Mouse (Mus musculus): ENCODE measurements around the gene Guk1. TPM values are rescaled to one million over a fixed set of nuclear protein-coding genes. Genes with fewer than 3 reads are reported as not detected.

Guk1 gene
- polyA plus RNA-seq, 1 experiment from 2014 or later: 177 TPM

Other genes starting within 250 kb of the Guk1 start
- 285 and 298 TPM in 2 replicates for gene Hist3h2ba, start 243.3 kb downstream of the Guk1 start, polyA plus RNA-seq (2015; fragmentation: Nextera tagmentation; extraction: Ambion mirVana)
- 138 and 142 TPM in 2 replicates for gene Hist3h2a, start 237.5 kb downstream of the Guk1 start, polyA plus RNA-seq (2015; fragmentation: Nextera tagmentation; extraction: Ambion mirVana)
- 1.6 TPM in 2 replicates for gene Trim17, start 237.5 kb downstream of the Guk1 start, polyA plus RNA-seq (2015; fragmentation: Nextera tagmentation; extraction: Ambion mirVana)
- 20.8 and 21.8 TPM in 2 replicates for gene Trim11, start 214.1 kb downstream of the Guk1 start, polyA plus RNA-seq (2015; fragmentation: Nextera tagmentation; extraction: Ambion mirVana)
- gene Obscn, start 55.8 kb downstream of the Guk1 start, polyA plus RNA-seq (2015; fragmentation: Nextera tagmentation; extraction: Ambion mirVana): 0.22 and 0.44 TPM in 2 replicates
- 6.2 and 7.3 TPM in 2 replicates for gene Iba57, start 28.5 kb downstream of the Guk1 start, polyA plus RNA-seq (2015; fragmentation: Nextera tagmentation; extraction: Ambion mirVana)
- gene Gjc2, start 9.0 kb downstream of the Guk1 start, polyA plus RNA-seq (2015; fragmentation: Nextera tagmentation; extraction: Ambion mirVana): 0.14 and 0.17 TPM in 2 replicates
- 92.9 and 96.8 TPM in 2 replicates for gene Mrpl55, start 10.3 kb upstream of the Guk1 start, polyA plus RNA-seq (2015; fragmentation: Nextera tagmentation; extraction: Ambion mirVana)
- 30.0 and 32.9 TPM in 2 replicates for gene 2310033P09Rik, start 16.1 kb upstream of the Guk1 start, polyA plus RNA-seq (2015; fragmentation: Nextera tagmentation; extraction: Ambion mirVana)
- 622 and 633 TPM in 2 replicates for gene Arf1, start 36.1 kb upstream of the Guk1 start, polyA plus RNA-seq (2015; fragmentation: Nextera tagmentation; extraction: Ambion mirVana)
- 1.4 and 4.1 TPM in 2 replicates for gene Wnt3a, start 98.5 kb upstream of the Guk1 start, polyA plus RNA-seq (2015; fragmentation: Nextera tagmentation; extraction: Ambion mirVana)
- gene Wnt9a, start 114.7 kb upstream of the Guk1 start, polyA plus RNA-seq (2015; fragmentation: Nextera tagmentation; extraction: Ambion mirVana): 3.6 and 5.0 TPM in 2 replicates
- gene Prss38, start 183.4 kb upstream of the Guk1 start, polyA plus RNA-seq (2015; fragmentation: Nextera tagmentation; extraction: Ambion mirVana): not detected in 2 replicates

Data from hindbrain, embryonic 13.5 days (tissue).